Mouse (Mus musculus) c-Kit-positive CD71-positive TER-119-negative erythroid progenitor cells, embryonic 14.5 days (primary cell): Measurements from ENCODE around the gene St5.

Experiments
- DNase-seq: peaks from one replicate; pipeline ENCODE4 v3.0.0-alpha.2; 2013; ENCODE audit warnings: low read depth

The St5 gene

DNA sequence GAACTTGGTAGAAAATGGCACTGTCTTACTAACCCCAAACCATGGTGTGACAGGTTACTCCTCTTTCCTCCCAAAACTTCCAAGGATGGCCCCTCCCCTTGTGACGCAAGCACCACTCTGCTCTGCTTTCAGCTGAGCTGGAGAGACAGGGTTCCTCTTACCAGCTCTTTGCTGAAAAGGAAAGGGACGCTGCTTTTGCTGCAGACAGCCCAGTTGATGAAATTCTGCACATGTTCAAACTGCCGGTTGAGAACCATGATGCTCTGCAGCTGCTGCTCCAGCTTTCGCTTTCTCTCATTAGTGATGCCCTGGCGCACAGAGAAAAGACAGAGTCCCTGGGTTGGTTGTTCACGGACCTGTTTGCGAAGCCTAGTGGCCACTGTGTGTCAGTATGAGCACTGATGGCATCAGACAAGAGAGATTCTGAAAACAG lies 222.6 kb downstream of the St5 start:
- no peak for DNase-seq

DNA sequence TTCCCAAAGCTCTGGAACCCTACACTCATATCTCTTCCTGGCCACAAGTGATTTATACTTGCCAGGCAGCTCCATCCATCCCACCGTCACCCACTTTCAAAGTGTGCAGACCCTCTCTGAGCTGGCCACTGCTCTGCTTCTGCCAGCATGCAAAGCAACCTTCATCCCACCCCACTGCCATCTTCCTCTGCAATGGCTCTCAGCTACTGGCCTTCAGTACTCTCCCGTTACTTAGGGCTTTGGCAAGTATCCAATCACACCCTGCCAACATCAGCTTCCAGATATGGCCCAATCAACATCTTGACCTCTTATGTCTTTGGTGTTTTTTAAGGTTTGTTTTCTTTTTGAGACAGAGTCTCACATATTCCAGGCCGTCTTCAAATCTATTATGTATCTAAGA lies 225.5 kb downstream of the St5 start:
- DNase-seq: no peak
